Mouse (Mus musculus) ES-Bruce4 (cell line): ENCODE results near the gene Plppr3. TPM values are rescaled to one million over a fixed set of nuclear protein-coding genes. Genes with fewer than 3 reads are reported as not detected.

ENCODE experiments used
- H3K27ac ChIP-seq: 2 replicates; pipeline ENCODE4 v1.5.1; 2012; ENCODE audit warnings: low read length, inconsistent platforms; ENCODE audit not compliant: insufficient read depth
- H3K27me3 ChIP-seq: 2 replicates; pipeline ENCODE4 v1.6.1; 2012; ENCODE audit warnings: mild to moderate bottlenecking, low read length, inconsistent platforms; ENCODE audit not compliant: control insufficient read depth, poor library complexity, insufficient read depth, severe bottlenecking
- H3K36me3 ChIP-seq: 2 replicates; pipeline ENCODE4 v1.6.1; 2012; ENCODE audit warnings: inconsistent platforms, mild to moderate bottlenecking, low read length, moderate library complexity; ENCODE audit not compliant: control insufficient read depth, poor library complexity, insufficient read depth, severe bottlenecking
- H3K4me1 ChIP-seq: one replicate; pipeline ENCODE4 v1.8.1; 2011; ENCODE audit warnings: low read length; ENCODE audit not compliant: control insufficient read depth, insufficient read depth
- H3K4me3 ChIP-seq: 2 replicates; pipeline ENCODE4 v1.5.1; 2011; ENCODE audit warnings: low read depth, mild to moderate bottlenecking, low read length
- H3K9ac ChIP-seq: 2 replicates; pipeline ENCODE4 v1.6.1; 2012; ENCODE audit warnings: low read depth, mild to moderate bottlenecking, inconsistent platforms; ENCODE audit not compliant: poor library complexity, severe bottlenecking
- H3K9me3 ChIP-seq: replicated peaks from 2 replicates; pipeline ENCODE4 v1.6.1; 2012; ENCODE audit warnings: mild to moderate bottlenecking, low read length, inconsistent platforms; ENCODE audit not compliant: control insufficient read depth, poor library complexity, insufficient read depth, severe bottlenecking
- CTCF ChIP-seq: IDR thresholded peaks from one replicate; pipeline ENCODE4 v1.8.1; 2011; ENCODE audit warnings: low read depth, low read length
- EP300 ChIP-seq: IDR thresholded peaks from 2 replicates; pipeline ENCODE4 v1.6.1; 2011; ENCODE audit warnings: low read depth, low read length; ENCODE audit not compliant: insufficient read depth
- POLR2A ChIP-seq: IDR thresholded peaks from one replicate; pipeline ENCODE4 v1.8.1; 2011; ENCODE audit warnings: low read length; ENCODE audit not compliant: insufficient read depth
- polyA plus RNA-seq: library from polyadenylated mRNA; stranded (reverse); fragments of >200 nt; gene quantifications from 2 replicates; pipeline ENCODE4 v1.2.4, GENCODE M21; 2011; ENCODE audit warnings: low read depth; ENCODE audit not compliant: missing spikeins, insufficient read depth, insufficient read length

The Plppr3 gene
- polyA plus RNA-seq, 1 experiment: 6.4 TPM

DNA sequence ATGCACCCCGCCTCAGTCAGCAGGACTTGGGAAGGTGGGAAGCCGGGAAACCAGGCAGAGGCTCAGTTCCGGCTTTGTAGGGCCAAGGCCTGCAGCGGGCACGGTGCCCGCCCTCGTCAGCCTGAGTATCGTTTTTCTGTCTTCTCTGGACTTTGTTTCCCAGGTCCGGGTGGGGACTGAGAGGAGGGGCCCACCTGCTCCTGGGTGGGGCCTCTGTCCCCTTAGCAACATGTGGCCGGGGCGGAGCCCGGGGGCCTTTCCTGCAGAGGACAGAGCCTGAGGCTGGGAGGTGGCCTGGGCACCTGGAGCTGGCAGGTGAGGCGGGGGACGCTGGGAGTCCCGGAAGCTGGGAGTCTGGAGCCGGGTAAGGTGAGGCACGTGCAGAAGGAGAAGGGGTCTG, 52.1 kb downstream of the Plppr3 start:
- peaks cover 19% of the 10 kb centered on the region for H3K4me1 ChIP-seq
- H3K27ac ChIP-seq: no peak overlapping the region
- no peaks in the 10 kb centered on the region for H3K36me3 ChIP-seq
- H3K9ac ChIP-seq: no peak overlapping the region
- TF ChIP-seq EP300 (0 out of 2 replicates have a peak, but pooled peaks have one; percentile 22), CTCF (no peak)
- H3K4me3 ChIP-seq: no peak overlapping the region
- no peaks in the 10 kb centered on the region for H3K9me3 ChIP-seq
- H3K27me3 ChIP-seq: no peaks in the 10 kb centered on the region

- no peak overlapping the region for H3K9ac ChIP-seq
- no peak overlapping the region for H3K27ac ChIP-seq
Observed at GRCm38 (mm10) chr10:79821731-79822130, 52.7 kb downstream of the Plppr3 start.

DNA sequence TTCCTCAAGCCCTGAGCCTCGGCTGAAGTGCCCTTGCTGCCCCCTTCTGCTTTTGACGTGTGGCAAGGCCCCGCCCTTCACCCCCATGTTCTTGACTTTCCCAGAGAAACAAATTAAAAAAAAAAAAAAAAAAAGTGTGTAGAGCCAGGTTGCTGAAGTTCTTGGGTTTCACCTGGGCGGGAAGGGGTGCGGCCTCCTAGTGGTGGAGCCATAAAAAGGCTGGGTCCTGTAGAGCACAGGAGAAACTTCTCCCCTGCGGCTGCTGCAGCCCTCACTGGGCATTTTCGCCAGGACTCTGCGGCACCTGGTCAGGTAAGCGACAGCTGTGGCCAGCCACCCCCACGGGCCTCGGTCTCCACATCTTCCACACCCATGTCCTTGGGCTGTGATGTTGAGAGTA, 53.7 kb downstream of the Plppr3 start, which contains the start of gene Misp:
Gene Misp, plus strand, starts transcription at position 208 of the 400 bp plus-strand sequence.
- peaks cover 19% of the 10 kb centered on the region for H3K4me1 ChIP-seq
- H3K36me3 ChIP-seq: no peaks in the 10 kb centered on the region
- no peak within 1 kb of the TSS for H3K27ac ChIP-seq
- no peaks in the 10 kb centered on the region for H3K27me3 ChIP-seq
- no peaks in the 10 kb centered on the region for H3K9me3 ChIP-seq
- TF ChIP-seq EP300 (no peak), CTCF (peak; percentile 19), POLR2A (no peak)
- no peak within 1 kb of the TSS for H3K4me3 ChIP-seq
- no peak within 1 kb of the TSS for H3K9ac ChIP-seq

More at GRCm38 (mm10) chr10:79821731-79822130, 52.7 kb downstream of the Plppr3 start:
- no peaks in the 10 kb centered on the region for H3K9me3 ChIP-seq
- peaks cover 19% of the 10 kb centered on the region for H3K4me1 ChIP-seq
- H3K27me3 ChIP-seq: no peaks in the 10 kb centered on the region
- no peak overlapping the region for H3K4me3 ChIP-seq
- TF ChIP-seq POLR2A (no peak), EP300 (no peak), CTCF (no peak)
- H3K36me3 ChIP-seq: no peaks in the 10 kb centered on the region

DNA sequence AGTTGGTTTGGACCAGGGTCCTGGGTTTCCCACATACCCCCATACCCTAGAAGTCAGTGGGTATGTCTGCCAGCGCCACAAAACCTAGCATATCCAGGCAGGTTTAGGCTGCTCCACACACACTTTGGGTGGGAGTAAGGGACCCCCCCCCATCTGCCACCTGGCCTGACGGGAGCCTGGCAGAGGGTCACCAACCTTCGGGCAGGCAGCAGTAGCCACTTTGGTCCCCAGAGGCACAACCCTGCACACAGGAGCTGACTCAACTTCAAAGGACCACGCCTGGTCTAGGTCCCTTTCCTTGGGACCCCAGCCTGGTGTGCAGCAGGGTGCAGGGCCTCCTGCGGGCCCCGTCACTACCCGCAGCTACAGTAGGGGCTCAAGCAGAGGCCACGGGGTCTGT, 54.2 kb downstream of the Plppr3 start:
- Histone ChIP-seq H3K9ac (no peak overlapping the region), H3K9me3 (no peaks in the 10 kb centered on the region), H3K36me3 (no peaks in the 10 kb centered on the region), H3K27me3 (no peaks in the 10 kb centered on the region), H3K4me1 (peaks cover 19% of the 10 kb centered on the region), H3K27ac (no peak overlapping the region), H3K4me3 (no peak overlapping the region)
- no peak for TF ChIP-seq POLR2A
- TF ChIP-seq EP300: no peak
- TF ChIP-seq CTCF: no peak

DNA sequence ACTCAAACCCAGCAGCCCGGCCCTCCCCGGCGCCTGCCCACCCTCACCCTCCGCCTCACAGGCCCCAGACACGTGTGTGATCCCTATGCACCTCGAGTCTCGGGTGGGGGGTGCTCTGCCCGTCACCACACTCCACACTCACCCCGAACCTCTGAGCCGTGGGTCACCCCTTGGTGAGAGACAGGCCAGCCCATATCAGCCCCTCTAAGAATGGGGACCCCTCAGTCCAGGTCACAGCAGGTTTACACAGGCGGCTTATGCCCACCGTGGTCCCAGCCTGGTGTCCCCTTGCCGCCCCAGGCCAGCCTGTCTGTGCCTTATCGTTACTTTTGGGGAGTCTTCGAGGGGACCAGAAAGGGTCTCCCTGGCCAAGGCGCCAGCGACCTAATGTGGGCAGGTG, 54.8 kb downstream of the Plppr3 start:
- Histone ChIP-seq H3K27me3 (no peaks in the 10 kb centered on the region), H3K4me1 (peaks cover 19% of the 10 kb centered on the region), H3K27ac (no peak overlapping the region), H3K9me3 (no peaks in the 10 kb centered on the region), H3K36me3 (no peaks in the 10 kb centered on the region), H3K9ac (no peak overlapping the region), H3K4me3 (no peak overlapping the region)
- no peak for TF ChIP-seq POLR2A
- TF ChIP-seq EP300: no peak
- TF ChIP-seq CTCF: no peak

DNA sequence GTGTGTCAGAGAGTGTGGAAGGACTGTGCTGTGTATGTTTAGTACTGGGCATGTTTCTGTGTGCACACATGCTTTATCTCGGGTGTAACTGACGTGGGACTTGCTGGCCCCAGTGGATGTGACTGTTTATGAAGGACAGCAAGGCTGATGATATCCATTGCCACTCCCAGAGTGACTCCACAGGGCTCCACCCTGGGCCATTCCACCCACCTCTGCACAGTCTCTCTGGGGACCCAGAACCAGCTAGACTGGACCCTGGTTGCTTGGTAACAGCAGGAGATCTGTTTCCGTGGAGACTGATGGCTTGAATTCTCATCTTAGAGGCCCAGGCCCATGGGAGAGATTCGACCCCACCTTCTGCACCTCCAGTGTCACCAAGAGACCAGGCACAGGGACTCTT, 56.2 kb downstream of the Plppr3 start:
- Histone ChIP-seq H3K27ac (no peak overlapping the region), H3K4me3 (no peak overlapping the region), H3K9ac (no peak overlapping the region), H3K9me3 (no peaks in the 10 kb centered on the region), H3K4me1 (peaks cover 14% of the 10 kb centered on the region), H3K36me3 (no peaks in the 10 kb centered on the region), H3K27me3 (no peaks in the 10 kb centered on the region)
- TF ChIP-seq EP300 (no peak), POLR2A (no peak), CTCF (no peak)
